Mouse (Mus musculus): ENCODE measurements around the gene Crybg1. TPM values are rescaled to one million over a fixed set of nuclear protein-coding genes. Genes with fewer than 3 reads are reported as not detected.

Gene Crybg1
- polyA plus RNA-seq, 1 experiment from 2014 or later = 0.21 TPM

- peaks cover 16% of the 10 kb centered on the region for H3K36me3 ChIP-seq
- H3K27ac ChIP-seq = no peak overlapping the region
- no peaks in the 10 kb centered on the region for H3K4me1 ChIP-seq (replicated peaks)
- no peaks in the 10 kb centered on the region for H3K9me3 ChIP-seq
- 84% methylated on average over 12 of the region's 12 CpGs for WGBS
- no peak for DNase-seq (ENCODE audit: low spot score)
- H3K27me3 ChIP-seq (ENCODE audit: insufficient read depth, poor library complexity, severe bottlenecking) = no peaks in the 10 kb centered on the region
- H3K4me3 ChIP-seq = no peak overlapping the region
These were observed 232.5 kb downstream of the Crybg1 start for GRCm38 (mm10) chr10:43916181-43916580.

DNA sequence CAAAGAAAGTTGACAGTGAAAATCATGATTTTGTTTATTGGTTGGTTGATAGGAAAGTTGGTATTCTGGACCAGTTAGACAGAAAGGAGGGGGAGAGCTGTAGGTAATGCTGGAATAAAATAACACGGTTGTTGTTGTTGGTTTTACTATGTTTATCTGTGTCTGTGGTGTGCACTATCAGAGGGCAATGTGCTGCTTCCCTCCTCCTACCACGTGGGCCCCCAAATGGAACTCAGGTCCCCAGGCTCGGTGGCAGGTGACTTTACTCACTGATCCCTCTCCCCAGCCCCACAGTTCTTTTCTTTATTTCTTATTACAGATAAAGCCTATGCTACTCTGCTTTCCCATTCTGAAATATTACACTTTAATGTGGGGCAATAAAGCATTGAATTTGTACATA is 236.4 kb downstream of the Crybg1 start:
- Histone ChIP-seq H3K27me3 (ENCODE audit: insufficient read depth, poor library complexity, severe bottlenecking) (no peaks in the 10 kb centered on the region), H3K4me1 (replicated peaks) (no peaks in the 10 kb centered on the region), H3K36me3 (peaks cover 18% of the 10 kb centered on the region; the same call in 1 of the 2 replicates), H3K9me3 (no peaks in the 10 kb centered on the region), H3K4me3 (no peak overlapping the region), H3K27ac (no peak overlapping the region)
- no peak for DNase-seq (ENCODE audit: low spot score)
- WGBS = 85% methylated on average over 3 of the region's 3 CpGs

GRCm38 (mm10) chr10:43910873-43911142 is 237.8 kb downstream of the Crybg1 start:
- no peak for DNase-seq (ENCODE audit: low spot score)
- no peak overlapping the region for H3K27ac ChIP-seq
- 90% methylated on average over 8 of the region's 8 CpGs for WGBS
- no peaks in the 10 kb centered on the region for H3K9me3 ChIP-seq
- H3K4me1 ChIP-seq (replicated peaks) = no peaks in the 10 kb centered on the region
- peaks cover 18% of the 10 kb centered on the region; the same call in 1 of the 2 replicates for H3K36me3 ChIP-seq
- no peaks in the 10 kb centered on the region for H3K27me3 ChIP-seq (ENCODE audit: insufficient read depth, poor library complexity, severe bottlenecking)
- no peak overlapping the region for H3K4me3 ChIP-seq

DNA sequence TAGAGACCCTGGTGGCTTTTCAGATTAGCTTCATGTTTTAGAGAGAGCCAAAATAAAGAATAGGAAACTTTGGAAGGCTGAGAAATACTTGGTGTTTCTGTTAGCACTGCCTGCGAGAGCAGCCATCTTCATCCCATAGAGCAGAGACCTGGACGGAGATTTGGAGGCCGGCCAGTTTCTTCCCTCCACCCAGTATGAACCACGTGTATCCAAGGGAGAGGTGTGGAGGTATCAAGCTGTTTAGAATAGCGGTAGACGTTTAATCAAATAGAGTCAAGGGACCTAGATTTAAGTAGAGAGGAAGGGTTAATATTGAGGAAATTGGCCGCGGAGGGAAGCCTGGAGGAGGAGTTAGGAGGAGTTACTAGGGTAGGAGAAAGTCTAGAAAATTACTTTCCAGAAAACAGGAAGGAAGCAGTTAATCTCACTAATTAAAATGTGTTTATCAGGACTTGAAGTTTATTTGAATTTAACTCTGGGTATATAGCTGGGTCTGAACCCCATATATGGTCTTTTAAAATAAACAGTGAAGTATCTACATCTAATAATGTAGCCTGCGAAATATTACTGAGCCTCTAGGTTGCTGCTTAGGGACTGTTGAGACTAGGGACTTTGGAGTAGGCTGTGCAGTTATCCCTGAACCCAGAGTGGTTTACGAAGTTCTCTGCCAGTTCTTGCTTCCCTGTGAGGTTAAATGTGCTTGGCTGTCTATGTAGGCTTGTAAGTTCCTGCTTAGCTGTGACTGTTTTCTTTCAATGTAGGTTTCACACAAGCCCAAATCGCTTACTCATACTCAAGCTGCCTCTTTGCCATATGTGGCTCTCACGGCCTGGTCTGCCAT is 238.4 kb downstream of the Crybg1 start:
- Histone ChIP-seq H3K4me3 (no peak overlapping the region), H3K36me3 (peaks cover 18% of the 10 kb centered on the region; the same call in 1 of the 2 replicates), H3K4me1 (replicated peaks) (no peaks in the 10 kb centered on the region), H3K27me3 (ENCODE audit: insufficient read depth, poor library complexity, severe bottlenecking) (no peaks in the 10 kb centered on the region), H3K27ac (no peak overlapping the region), H3K9me3 (no peaks in the 10 kb centered on the region)
- no peak for DNase-seq (ENCODE audit: low spot score)
- WGBS = 91% methylated on average over 12 of the region's 12 CpGs

GRCm38 (mm10) chr10:43904569-43904968 is 244.1 kb downstream of the Crybg1 start:
- Histone ChIP-seq H3K4me3 (no peak overlapping the region), H3K27me3 (ENCODE audit: insufficient read depth, poor library complexity, severe bottlenecking) (no peaks in the 10 kb centered on the region), H3K4me1 (replicated peaks) (peaks cover 13% of the 10 kb centered on the region), H3K9me3 (no peaks in the 10 kb centered on the region), H3K27ac (no peak overlapping the region), H3K36me3 (no peaks in the 10 kb centered on the region)
- no peak for DNase-seq (ENCODE audit: low spot score)
- WGBS = 89% methylated on average over 1 of the region's 1 CpGs

DNA sequence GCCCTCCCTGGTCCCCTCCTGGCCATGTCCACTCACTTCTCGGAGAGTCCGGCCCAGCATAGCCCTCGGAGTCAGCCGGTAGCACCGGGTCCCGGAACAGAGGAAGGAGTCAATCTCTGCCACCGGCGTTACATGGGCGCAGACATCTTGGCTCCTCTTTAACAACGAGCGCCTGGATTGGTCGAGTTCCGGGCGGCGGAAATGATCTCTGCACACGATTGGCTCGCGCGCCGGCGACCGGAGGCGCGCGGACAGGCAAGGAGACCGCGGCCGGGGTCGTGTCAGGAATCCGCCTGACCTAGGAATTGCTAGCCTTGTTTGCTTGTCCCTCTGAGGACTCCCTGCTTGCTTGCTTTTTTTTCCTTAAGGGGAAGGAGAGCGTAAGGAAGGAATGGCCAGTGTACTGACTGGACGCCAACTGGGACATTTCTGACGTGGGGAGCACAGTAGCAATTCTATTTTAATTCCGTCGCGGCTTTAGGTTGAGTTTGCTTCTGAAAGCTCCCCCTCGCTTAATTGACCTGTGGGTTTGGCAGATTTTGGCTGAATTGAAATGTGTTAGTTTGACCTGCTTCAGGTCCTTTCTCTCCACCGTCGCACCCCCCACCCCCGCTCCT is 247.0 kb downstream of the Crybg1 start, which contains the start of the genes Qrsl1 and Rtn4ip1:
TSS of gene Qrsl1 (minus strand) at position 168 of the 617 bp plus-strand sequence.
TSS of gene Rtn4ip1 (plus strand) at position 230 of the 617 bp plus-strand sequence.
- Histone ChIP-seq H3K27me3 (ENCODE audit: insufficient read depth, poor library complexity, severe bottlenecking) (no peaks in the 10 kb centered on the region), H3K27ac (peak within 1 kb of the TSS; percentile 95), H3K36me3 (0 out of 2 replicates have a peak, but pooled peaks cover 8% of the 10 kb centered on the region), H3K4me1 (replicated peaks) (peaks cover 13% of the 10 kb centered on the region), H3K4me3 (peak within 1 kb of the TSS; percentile 83), H3K9me3 (no peaks in the 10 kb centered on the region)
- under 1% methylated on average over 40 of the region's 40 CpGs for WGBS
- DNase-seq (ENCODE audit: low spot score) = peak; percentile 97

GRCm38 (mm10) chr10:43900883-43901570 is 247.6 kb downstream of the Crybg1 start:
- peak overlapping the region; percentile 95 for H3K27ac ChIP-seq
- H3K4me1 ChIP-seq (replicated peaks) = peaks cover 13% of the 10 kb centered on the region
- 0 out of 2 replicates have a peak, but pooled peaks cover 11% of the 10 kb centered on the region for H3K36me3 ChIP-seq
- H3K27me3 ChIP-seq (ENCODE audit: insufficient read depth, poor library complexity, severe bottlenecking) = no peaks in the 10 kb centered on the region
- DNase-seq (ENCODE audit: low spot score) = no peak
- 8% methylated on average over 30 of the region's 30 CpGs for WGBS
- no peaks in the 10 kb centered on the region for H3K9me3 ChIP-seq
- peak overlapping the region; percentile 83 for H3K4me3 ChIP-seq

Other genes with a start within 250 kb of the Crybg1 start
- 24.8 and 27.9 TPM in 2 replicates for gene Qrsl1, start 247.1 kb downstream of the Crybg1 start, polyA plus RNA-seq (2016; fragmentation: Nextera tagmentation; extraction: Ambion mirVana)
- gene Rtn4ip1, start 247.0 kb downstream of the Crybg1 start, polyA plus RNA-seq (2016; fragmentation: Nextera tagmentation; extraction: Ambion mirVana) = 17.5 and 20.2 TPM in 2 replicates
- 52.5 and 61.5 TPM in 2 replicates for gene Atg5, start 119.5 kb upstream of the Crybg1 start, polyA plus RNA-seq (2016; fragmentation: Nextera tagmentation; extraction: Ambion mirVana)

All from hindbrain, embryonic 10.5 days (tissue).